Mouse (Mus musculus): ENCODE results near the gene Ermn. TPM values are rescaled to one million over a fixed set of nuclear protein-coding genes. Genes with fewer than 3 reads are reported as not detected.
A peak's percentile ranks its signal among the peaks of the same experiment; 100 is the strongest.

The Ermn gene
- 0.14 and 0.26 TPM in 2 replicates for polyA plus RNA-seq (2016; fragmentation: Nextera tagmentation; extraction: Ambion mirVana)

DNA sequence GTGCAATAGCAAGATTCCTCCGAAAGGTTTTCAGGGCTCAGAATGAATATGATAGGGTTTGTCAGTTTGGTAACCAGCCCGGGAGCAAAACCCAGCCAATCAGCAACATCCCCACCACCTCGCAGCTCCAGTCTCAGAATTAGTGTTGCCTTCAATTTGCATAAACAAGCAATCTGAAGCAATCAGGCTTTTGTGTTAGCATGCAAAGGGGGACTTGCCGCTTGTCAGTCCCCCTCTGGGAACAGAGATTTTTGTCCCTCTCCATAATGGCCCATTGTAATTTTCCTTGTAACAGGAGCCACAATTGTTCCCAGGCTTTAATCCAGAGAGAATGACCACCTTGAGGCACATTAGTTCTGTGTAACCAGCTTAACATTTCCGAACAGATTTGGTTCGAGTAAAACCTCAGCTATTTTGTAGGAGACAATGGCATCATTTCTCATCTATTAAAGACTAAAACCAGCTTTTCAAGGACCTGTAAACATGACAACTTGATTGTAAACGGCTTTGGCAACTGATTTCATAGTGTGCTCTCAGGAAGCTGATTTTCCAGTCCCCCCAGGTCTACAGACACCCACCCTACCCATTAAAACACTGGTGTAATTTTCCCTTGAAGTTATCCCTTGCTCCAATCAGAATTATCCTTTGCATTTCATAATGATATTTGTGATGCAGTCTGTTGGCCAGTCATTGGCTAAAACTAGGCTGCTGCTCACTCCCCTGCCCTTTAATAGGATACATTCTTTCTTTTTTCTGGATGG, at the start of gene Ermn:
Gene Ermn, minus strand, starts transcription at position 44 of the 761 bp plus-strand sequence.
- Histone ChIP-seq H3K4me3 (no peak within 1 kb of the TSS), H3K4me2 (replicated peaks) (peak within 1 kb of the TSS; percentile 12; the same call in 1 of the 2 replicates), H3K9me3 (no peaks in the 10 kb centered on the region), H3K4me1 (peaks cover 10% of the 10 kb centered on the region), H3K27ac (replicated peaks) (no peak within 1 kb of the TSS), H3K9ac (replicated peaks) (no peak within 1 kb of the TSS), H3K36me3 (no peaks in the 10 kb centered on the region), H3K27me3 (peaks cover 62% of the 10 kb centered on the region)
- ATAC-seq (ENCODE audit: low FRiP score, low read depth), result peak; percentile 90
- 7% methylated on average over 7 of the region's 7 CpGs for WGBS

DNA sequence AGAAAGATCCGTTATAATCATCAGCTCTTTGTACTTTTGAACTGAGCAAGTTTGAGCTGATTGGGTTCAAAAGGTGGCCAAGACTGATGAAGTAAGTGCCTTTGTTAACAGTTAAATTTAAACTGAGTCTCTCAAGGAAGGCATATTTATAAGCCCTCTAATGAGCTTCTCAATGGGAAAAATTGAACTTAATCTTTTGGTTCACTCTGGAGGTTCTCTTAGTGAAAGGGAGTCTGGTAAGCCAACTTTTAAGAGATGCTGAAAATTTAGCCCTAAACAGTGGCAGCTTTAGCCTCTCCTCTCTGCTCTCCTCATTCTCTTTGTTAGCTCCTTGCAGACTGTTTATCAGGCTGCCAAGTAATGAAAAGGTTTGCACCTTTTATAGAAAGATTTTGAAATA, 42.2 kb upstream of the Ermn start:
- WGBS, result 48% methylated on average over 1 of the region's 1 CpGs

DNA sequence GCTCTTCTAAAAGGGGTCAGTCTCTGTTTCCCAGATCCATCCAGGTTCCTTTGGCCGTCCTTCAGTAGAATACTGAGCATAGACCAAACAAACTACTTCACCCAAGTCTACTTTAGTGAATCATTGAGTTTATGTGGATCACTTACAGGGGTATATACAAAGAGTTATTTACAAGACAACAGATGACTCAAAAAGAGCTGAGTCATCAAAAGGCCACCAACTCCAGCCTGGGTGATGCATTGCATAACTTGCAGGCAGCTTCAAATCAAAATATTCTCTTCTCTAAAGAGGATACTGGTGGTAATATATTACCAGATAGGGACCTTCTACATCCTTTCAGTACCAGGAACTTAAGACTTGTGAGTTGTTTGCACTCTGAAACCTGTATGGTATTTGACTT, 33.8 kb upstream of the Ermn start:
- Histone ChIP-seq H3K27ac (replicated peaks) (no peak overlapping the region), H3K4me1 (no peaks in the 10 kb centered on the region), H3K36me3 (no peaks in the 10 kb centered on the region), H3K9ac (replicated peaks) (no peak overlapping the region), H3K4me3 (no peak overlapping the region), H3K4me2 (replicated peaks) (no peak overlapping the region), H3K9me3 (no peaks in the 10 kb centered on the region), H3K27me3 (no peaks in the 10 kb centered on the region)
- WGBS, result 88% methylated on average over 1 of the region's 1 CpGs
- no peak for ATAC-seq (ENCODE audit: low FRiP score, low read depth)

More for the DNA sequence above, 42.2 kb upstream of the Ermn start:
- H3K9ac ChIP-seq (replicated peaks), result no peak overlapping the region
- H3K4me3 ChIP-seq, result no peak overlapping the region
- H3K36me3 ChIP-seq, result no peaks in the 10 kb centered on the region
- no peak overlapping the region for H3K27ac ChIP-seq (replicated peaks)
- H3K4me2 ChIP-seq (replicated peaks), result no peak overlapping the region
- H3K27me3 ChIP-seq, result no peaks in the 10 kb centered on the region
- no peak for ATAC-seq (ENCODE audit: low FRiP score, low read depth)
- H3K9me3 ChIP-seq, result no peaks in the 10 kb centered on the region
- 0 out of 2 replicates have a peak, but pooled peaks cover 5% of the 10 kb centered on the region for H3K4me1 ChIP-seq

DNA sequence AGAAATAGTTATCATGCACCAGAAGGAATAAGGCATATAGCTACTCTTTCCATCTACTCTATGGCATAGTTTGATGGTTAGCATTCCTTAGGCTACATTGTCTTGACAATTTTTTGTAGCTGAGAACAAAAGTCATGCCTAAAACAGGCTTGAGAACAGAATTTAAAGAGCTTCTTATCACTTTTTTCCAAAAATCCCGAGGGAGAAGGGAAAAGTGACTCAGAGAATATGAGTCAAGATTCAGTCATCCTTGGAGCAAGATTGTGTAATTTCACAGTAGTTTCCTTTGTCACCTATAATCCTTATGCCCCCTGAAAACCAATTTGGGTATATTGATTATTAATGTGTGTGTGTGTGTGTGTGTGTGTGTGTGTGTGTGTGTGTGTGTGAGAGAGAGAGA, 27.2 kb upstream of the Ermn start:
- no peak for ATAC-seq (ENCODE audit: low FRiP score, low read depth)
- Histone ChIP-seq H3K36me3 (no peaks in the 10 kb centered on the region), H3K27me3 (no peaks in the 10 kb centered on the region), H3K27ac (replicated peaks) (no peak overlapping the region), H3K9me3 (no peaks in the 10 kb centered on the region), H3K9ac (replicated peaks) (no peak overlapping the region), H3K4me2 (replicated peaks) (no peak overlapping the region), H3K4me1 (no peaks in the 10 kb centered on the region), H3K4me3 (no peak overlapping the region)
- WGBS, result 61% methylated on average over 1 of the region's 1 CpGs

DNA sequence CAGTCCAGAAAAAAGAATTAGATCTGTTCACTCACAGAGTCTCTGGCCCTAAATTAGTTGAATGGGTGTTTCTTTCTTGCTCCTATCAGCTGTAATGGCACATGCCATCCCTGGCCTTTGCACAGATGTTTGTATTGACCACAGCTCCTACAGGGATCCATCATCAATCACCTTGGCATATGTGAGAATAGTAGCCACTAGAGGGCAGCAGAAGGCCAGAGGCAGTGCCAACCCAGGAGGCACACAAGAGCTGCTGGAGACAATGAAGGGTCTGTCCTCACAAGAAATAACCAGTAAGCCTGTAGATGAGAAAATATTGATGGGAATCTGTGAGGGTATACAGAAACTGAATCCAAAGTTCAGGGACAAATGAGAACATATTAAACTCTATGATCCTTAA, 2.7 kb upstream of the Ermn start:
- H3K9me3 ChIP-seq, result no peaks in the 10 kb centered on the region
- no peak overlapping the region for H3K4me3 ChIP-seq
- H3K9ac ChIP-seq (replicated peaks), result no peak overlapping the region
- ATAC-seq (ENCODE audit: low FRiP score, low read depth), result peak; percentile 24; the same call in 1 of the 2 replicates
- H3K27me3 ChIP-seq, result peaks cover 53% of the 10 kb centered on the region
- peaks cover 10% of the 10 kb centered on the region for H3K4me1 ChIP-seq
- H3K36me3 ChIP-seq, result no peaks in the 10 kb centered on the region
- no peak overlapping the region for H3K4me2 ChIP-seq (replicated peaks)
- H3K27ac ChIP-seq (replicated peaks), result no peak overlapping the region

DNA sequence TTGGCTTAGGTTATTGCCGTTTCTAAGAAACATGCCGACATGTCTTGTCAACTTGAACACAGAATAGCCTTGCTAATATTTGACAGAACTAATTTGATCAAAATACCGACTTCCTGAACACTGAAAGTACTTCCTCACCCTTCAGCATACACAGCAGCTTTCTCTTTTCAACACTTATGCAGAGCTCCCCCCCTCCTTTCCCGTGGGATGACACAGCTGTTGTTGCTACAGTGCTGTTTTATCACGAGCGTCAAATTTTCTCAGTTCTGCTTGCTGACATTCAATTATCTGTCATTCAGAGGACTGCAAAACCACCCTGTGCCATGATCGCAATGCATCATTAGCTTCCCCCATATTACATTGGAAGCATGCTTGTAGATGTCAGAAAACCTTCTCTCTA, 10.8 kb downstream of the Ermn start:
- no peak for ATAC-seq (ENCODE audit: low FRiP score, low read depth)
- H3K4me3 ChIP-seq, result no peak overlapping the region
- H3K4me2 ChIP-seq (replicated peaks), result no peak overlapping the region
- 78% methylated on average over 7 of the region's 7 CpGs for WGBS
- H3K9ac ChIP-seq (replicated peaks), result no peak overlapping the region
- H3K27me3 ChIP-seq, result peaks cover 20% of the 10 kb centered on the region
- no peaks in the 10 kb centered on the region for H3K9me3 ChIP-seq
- H3K36me3 ChIP-seq, result no peaks in the 10 kb centered on the region
- H3K4me1 ChIP-seq, result no peaks in the 10 kb centered on the region
- H3K27ac ChIP-seq (replicated peaks), result no peak overlapping the region

DNA sequence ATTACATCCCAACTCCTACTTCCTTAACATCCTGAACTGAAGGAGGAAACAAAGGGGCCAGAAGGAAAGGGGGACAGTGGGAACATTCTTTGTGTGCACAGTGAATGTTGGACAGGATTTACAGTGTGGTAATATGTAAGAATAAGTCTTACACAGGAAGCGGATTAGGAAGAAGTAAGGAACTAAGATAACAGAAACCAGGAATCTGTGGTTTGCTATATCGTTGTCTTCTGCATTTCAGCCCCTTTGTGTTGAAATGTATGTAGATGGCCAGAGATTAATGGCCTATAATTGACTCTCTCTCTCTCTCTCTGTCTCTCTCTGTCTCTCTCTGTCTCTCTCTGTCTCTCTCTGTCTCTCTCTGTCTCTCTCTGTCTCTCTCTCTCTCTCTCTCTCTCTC, 15.7 kb downstream of the Ermn start:
- no peak overlapping the region for H3K4me2 ChIP-seq (replicated peaks)
- H3K4me1 ChIP-seq, result no peaks in the 10 kb centered on the region
- ATAC-seq (ENCODE audit: low FRiP score, low read depth), result no peak

DNA sequence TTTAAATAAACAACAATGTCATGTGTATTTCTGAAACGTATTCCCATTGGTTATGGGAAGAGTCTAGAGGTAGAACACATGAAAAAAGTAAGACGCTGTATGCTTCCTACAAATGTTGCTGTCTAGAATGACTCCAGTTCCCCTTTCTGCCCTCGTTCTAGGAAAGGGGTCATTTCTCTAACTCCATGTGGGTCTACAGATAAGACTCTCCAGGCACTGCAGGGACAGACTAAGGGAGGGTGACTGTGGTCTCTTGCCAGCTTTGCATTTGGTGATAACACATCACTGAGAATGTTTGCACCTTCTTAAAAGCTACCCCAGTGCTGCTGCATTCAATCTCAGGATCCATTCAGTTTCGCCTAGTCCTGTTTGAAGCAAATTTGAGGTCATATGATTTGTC, 17.0 kb downstream of the Ermn start:
- H3K4me2 ChIP-seq (replicated peaks), result no peak overlapping the region
- ATAC-seq (ENCODE audit: low FRiP score, low read depth), result no peak
- 88% methylated on average over 4 of the region's 4 CpGs for WGBS
- H3K4me1 ChIP-seq, result no peaks in the 10 kb centered on the region
- no peak overlapping the region for H3K9ac ChIP-seq (replicated peaks)
- no peak overlapping the region for H3K4me3 ChIP-seq
- peaks cover 11% of the 10 kb centered on the region for H3K27me3 ChIP-seq
- no peaks in the 10 kb centered on the region for H3K9me3 ChIP-seq
- H3K36me3 ChIP-seq, result no peaks in the 10 kb centered on the region
- no peak overlapping the region for H3K27ac ChIP-seq (replicated peaks)

More for the DNA sequence above, 15.7 kb downstream of the Ermn start:
- no peak overlapping the region for H3K27ac ChIP-seq (replicated peaks)
- H3K27me3 ChIP-seq, result peaks cover 12% of the 10 kb centered on the region
- H3K36me3 ChIP-seq, result no peaks in the 10 kb centered on the region
- WGBS, result 91% methylated on average over 2 of the region's 2 CpGs
- no peak overlapping the region for H3K4me3 ChIP-seq
- H3K9me3 ChIP-seq, result no peaks in the 10 kb centered on the region
- no peak overlapping the region for H3K9ac ChIP-seq (replicated peaks)

DNA sequence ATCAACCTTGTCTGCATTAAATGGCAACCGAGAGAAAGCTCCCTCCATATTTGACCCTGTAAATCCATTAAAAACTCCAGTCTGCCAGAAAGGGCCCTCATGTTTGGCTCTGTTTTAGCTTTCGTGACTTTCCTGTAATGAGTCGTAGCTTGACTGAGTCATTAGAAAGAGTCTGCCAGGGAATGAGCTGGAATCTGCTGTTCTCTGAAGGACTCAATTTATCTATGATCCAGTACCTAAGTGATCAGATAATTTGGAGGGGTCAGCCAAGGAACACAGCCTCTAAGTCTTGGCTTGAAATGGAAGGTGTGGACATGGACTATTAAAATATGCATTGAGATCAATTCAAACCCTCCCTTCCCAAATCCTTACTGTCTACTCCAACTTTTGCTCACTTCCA, 21.2 kb downstream of the Ermn start:
- no peaks in the 10 kb centered on the region for H3K4me1 ChIP-seq
- H3K27me3 ChIP-seq, result peaks cover 12% of the 10 kb centered on the region
- ATAC-seq (ENCODE audit: low FRiP score, low read depth), result no peak
- H3K4me3 ChIP-seq, result no peak overlapping the region
- no peak overlapping the region for H3K9ac ChIP-seq (replicated peaks)
- WGBS, result 88% methylated on average over 3 of the region's 3 CpGs
- H3K4me2 ChIP-seq (replicated peaks), result no peak overlapping the region
- no peaks in the 10 kb centered on the region for H3K36me3 ChIP-seq
- no peak overlapping the region for H3K27ac ChIP-seq (replicated peaks)
- no peaks in the 10 kb centered on the region for H3K9me3 ChIP-seq

DNA sequence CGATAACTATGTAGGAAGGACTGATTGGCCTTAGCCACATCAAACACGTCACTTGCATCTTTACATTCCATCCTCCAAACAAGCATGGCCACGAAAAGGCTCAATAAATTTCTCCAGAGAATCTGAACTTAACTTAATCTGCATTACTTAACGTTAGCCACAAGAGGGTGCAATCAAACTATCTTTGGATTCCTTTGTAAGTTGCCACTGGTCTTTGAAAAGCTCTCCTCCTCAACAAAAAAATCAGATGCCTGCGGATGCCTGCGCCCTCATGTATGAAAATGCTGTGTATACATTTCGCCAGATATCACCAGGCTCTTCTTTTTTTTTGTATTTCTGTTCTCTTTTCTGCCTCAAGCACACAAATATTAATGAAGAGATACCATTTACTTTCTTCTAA, 23.3 kb downstream of the Ermn start:
- Histone ChIP-seq H3K4me3 (no peak overlapping the region), H3K4me2 (replicated peaks) (no peak overlapping the region), H3K36me3 (no peaks in the 10 kb centered on the region), H3K27ac (replicated peaks) (no peak overlapping the region), H3K4me1 (no peaks in the 10 kb centered on the region), H3K9me3 (no peaks in the 10 kb centered on the region), H3K9ac (replicated peaks) (no peak overlapping the region), H3K27me3 (peaks cover 5% of the 10 kb centered on the region; the same call in 1 of the 2 replicates)
- WGBS, result 28% methylated on average over 7 of the region's 7 CpGs
- ATAC-seq (ENCODE audit: low FRiP score, low read depth), result no peak

DNA sequence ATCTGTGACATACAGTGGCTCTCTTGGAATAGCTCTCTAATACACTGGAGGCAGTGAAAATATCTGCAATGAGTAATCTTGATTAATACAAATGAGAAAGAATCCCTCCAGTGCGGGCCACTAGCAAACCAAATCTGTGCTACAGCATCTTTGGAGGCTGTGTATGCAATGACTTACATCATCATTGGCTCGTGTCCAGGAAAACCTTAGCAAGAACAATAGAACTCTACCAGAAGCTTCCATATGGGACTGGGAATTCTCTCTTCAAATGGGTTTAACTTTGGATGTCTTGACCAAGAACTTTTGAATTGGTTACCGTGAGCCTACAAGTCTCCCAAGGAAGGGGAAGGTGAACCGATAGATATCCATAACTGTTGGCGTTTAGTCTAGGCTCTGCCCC, 25.9 kb downstream of the Ermn start:
- H3K4me1 ChIP-seq, result no peaks in the 10 kb centered on the region
- no peak overlapping the region for H3K4me3 ChIP-seq
- no peak overlapping the region for H3K9ac ChIP-seq (replicated peaks)
- H3K36me3 ChIP-seq, result no peaks in the 10 kb centered on the region
- no peak for ATAC-seq (ENCODE audit: low FRiP score, low read depth)
- no peak overlapping the region for H3K27ac ChIP-seq (replicated peaks)
- H3K4me2 ChIP-seq (replicated peaks), result no peak overlapping the region
- H3K27me3 ChIP-seq, result peaks cover 5% of the 10 kb centered on the region; the same call in 1 of the 2 replicates
- no peaks in the 10 kb centered on the region for H3K9me3 ChIP-seq
- WGBS, result 84% methylated on average over 5 of the region's 5 CpGs

DNA sequence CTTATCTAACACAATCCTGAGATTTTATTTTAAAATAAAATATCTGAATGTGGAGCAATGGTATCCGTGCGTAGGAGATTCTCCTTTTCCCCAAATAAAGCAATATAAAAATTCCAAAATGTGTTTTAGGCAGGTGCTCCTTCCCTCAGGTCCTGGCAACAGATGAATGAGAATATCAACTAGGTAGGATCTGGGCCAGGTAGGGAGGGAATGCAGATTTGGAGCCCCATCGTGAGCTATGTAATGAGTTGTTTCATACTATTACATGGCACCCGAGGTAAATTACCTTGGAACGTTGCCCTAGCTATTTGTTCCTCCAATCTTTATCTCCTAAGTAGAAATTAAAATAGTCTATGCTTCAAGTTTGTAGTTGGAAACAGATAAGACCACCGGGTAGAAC, 29.1 kb downstream of the Ermn start:
- Histone ChIP-seq H3K4me1 (no peaks in the 10 kb centered on the region), H3K4me2 (replicated peaks) (no peak overlapping the region), H3K27ac (replicated peaks) (no peak overlapping the region), H3K9me3 (no peaks in the 10 kb centered on the region), H3K4me3 (no peak overlapping the region), H3K9ac (replicated peaks) (no peak overlapping the region), H3K27me3 (no peaks in the 10 kb centered on the region), H3K36me3 (no peaks in the 10 kb centered on the region)
- WGBS, result 91% methylated on average over 6 of the region's 6 CpGs
- ATAC-seq (ENCODE audit: low FRiP score, low read depth), result no peak

DNA sequence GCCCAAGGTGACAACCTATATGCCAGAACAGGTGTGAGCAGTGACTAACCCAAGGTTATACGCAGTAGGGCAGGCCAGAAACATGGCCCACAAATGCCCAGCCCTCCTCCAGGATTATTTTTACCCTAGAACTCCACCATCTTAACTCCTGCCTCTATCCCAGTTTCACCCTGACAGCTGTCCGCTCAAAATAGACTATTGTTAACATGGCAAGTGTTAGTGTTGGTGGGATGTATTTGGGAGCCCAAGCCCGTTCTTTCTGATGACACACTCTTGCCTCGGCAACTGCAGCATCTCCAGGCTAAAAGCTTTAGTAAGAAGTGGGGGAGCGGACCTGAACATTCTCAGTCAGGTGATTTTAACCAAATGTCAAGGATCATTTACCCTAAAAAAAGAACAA, 45.6 kb downstream of the Ermn start:
- H3K4me2 ChIP-seq (replicated peaks), result no peak overlapping the region
- H3K9ac ChIP-seq (replicated peaks), result no peak overlapping the region
- no peaks in the 10 kb centered on the region for H3K36me3 ChIP-seq
- H3K4me3 ChIP-seq, result no peak overlapping the region
- no peak for ATAC-seq (ENCODE audit: low FRiP score, low read depth)
- H3K4me1 ChIP-seq, result no peaks in the 10 kb centered on the region
- no peaks in the 10 kb centered on the region for H3K9me3 ChIP-seq
- no peak overlapping the region for H3K27ac ChIP-seq (replicated peaks)
- no peaks in the 10 kb centered on the region for H3K27me3 ChIP-seq
- WGBS, result 89% methylated on average over 5 of the region's 5 CpGs

Data from midbrain, embryonic 12.5 days (tissue).